Comparison of ENCODE assay signal across 8 mouse cellular contexts in the genomic region with DNA sequence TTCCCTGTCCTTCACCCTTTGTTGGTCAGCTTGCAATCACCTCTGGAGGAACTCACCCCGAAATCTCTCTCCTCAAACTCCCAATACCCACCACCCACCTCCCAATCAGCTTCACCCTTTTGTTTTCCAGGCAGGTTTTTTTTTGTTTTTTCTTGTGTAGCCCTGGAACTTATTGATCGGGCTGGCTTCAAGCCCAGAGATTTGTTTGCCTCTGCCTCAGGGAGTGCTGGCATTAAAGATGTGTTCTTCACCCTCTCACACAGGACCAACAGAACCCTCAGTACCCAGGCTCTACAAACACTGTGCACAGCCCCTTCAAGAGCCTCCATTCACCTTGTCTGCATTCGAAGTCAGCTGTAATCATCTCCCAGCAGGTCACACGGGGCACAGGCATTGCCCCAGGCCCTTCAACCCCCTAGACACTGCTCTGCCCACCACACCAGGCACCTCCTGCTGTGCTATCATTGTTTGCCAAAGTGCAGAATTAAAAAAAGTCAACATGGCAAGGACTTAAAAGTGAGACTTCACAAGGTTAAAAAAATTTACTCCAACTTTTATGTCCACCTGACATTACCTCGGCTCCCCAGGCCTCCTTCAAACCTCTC. TPM values are rescaled to one million over a fixed set of nuclear protein-coding genes. Genes with fewer than 3 reads are reported as not detected.
DNase-seq lines count a peak whose midpoint lies in the region; ATAC-seq lines count a peak whose summit lies in the region.

No protein-coding gene starts in this region.

- H3K9ac ChIP-seq in neural tube, embryonic 11.5 days (ENCODE audit: low read length): peak overlapping the region; percentile 99
- peak overlapping the region; percentile 99 for H3K9ac ChIP-seq in limb, embryonic 13.5 days
- H3K9ac ChIP-seq in stomach, embryonic 16.5 days (ENCODE audit: low read length): peak overlapping the region; percentile 98

- H3K27me3 ChIP-seq in neural tube, embryonic 11.5 days (ENCODE audit: control insufficient read depth, insufficient read depth, low read length): no peaks in the 10 kb centered on the region
- no peaks in the 10 kb centered on the region for H3K27me3 ChIP-seq in limb, embryonic 13.5 days
- no peaks in the 10 kb centered on the region for H3K27me3 ChIP-seq in stomach, embryonic 16.5 days (ENCODE audit: control insufficient read depth, insufficient read depth, low read length)

- H3K4me1 ChIP-seq in neural tube, embryonic 11.5 days (ENCODE audit: control insufficient read depth, insufficient read depth, low read length): peaks cover 43% of the 10 kb centered on the region
- peaks cover 63% of the 10 kb centered on the region for H3K4me1 ChIP-seq in limb, embryonic 13.5 days
- H3K4me1 ChIP-seq in stomach, embryonic 16.5 days (ENCODE audit: control insufficient read depth, insufficient read depth, low read length): peaks cover 46% of the 10 kb centered on the region

- no peak for ATAC-seq in neural tube, embryonic 11.5 days (ENCODE audit: insufficient read depth, low FRiP score, low TSS enrichment)
- no peak for ATAC-seq in limb, embryonic 13.5 days (ENCODE audit: low FRiP score, low read depth)
- no peak for ATAC-seq in stomach, embryonic 16.5 days (ENCODE audit: insufficient read depth, low FRiP score)

- no peaks in the 10 kb centered on the region for H3K9me3 ChIP-seq in neural tube, embryonic 11.5 days (ENCODE audit: control insufficient read depth, low read length)
- no peaks in the 10 kb centered on the region for H3K9me3 ChIP-seq in limb, embryonic 13.5 days
- no peaks in the 10 kb centered on the region for H3K9me3 ChIP-seq in stomach, embryonic 16.5 days (replicated peaks; ENCODE audit: control insufficient read depth, low read length)

- DNase-seq in adrenal gland, adult 2 months: peak; percentile 4
- no peak for DNase-seq in adrenal gland, postnatal 25 days
- no peak for DNase-seq in neural tube, embryonic 11.5 days (ENCODE audit: low spot score)
- DNase-seq in neural tube, embryonic 10.5 days (ENCODE audit: extremely low spot score, low spot score): no peak
- DNase-seq in gastrocnemius, postnatal 4 days (ENCODE audit: low spot score in 2 of 2): no peak
- no peak for DNase-seq in gastrocnemius, postnatal 14 days

- 0 out of 2 replicates have a peak overlapping the region, but pooled peaks have one; percentile 86 for H3K27ac ChIP-seq in neural tube, embryonic 11.5 days (ENCODE audit: low read depth, low read length)
- peak overlapping the region; percentile 95 for H3K27ac ChIP-seq in limb, embryonic 13.5 days
- peak overlapping the region; percentile 92 for H3K27ac ChIP-seq in stomach, embryonic 16.5 days (ENCODE audit: low read length)

- peaks cover 11% of the 10 kb centered on the region for H3K36me3 ChIP-seq in neural tube, embryonic 11.5 days (ENCODE audit: control insufficient read depth, insufficient read depth, low read length)
- peaks cover 57% of the 10 kb centered on the region for H3K36me3 ChIP-seq in limb, embryonic 13.5 days
- peaks cover 4% of the 10 kb centered on the region; the same call in 1 of the 2 replicates for H3K36me3 ChIP-seq in stomach, embryonic 16.5 days (ENCODE audit: control insufficient read depth, insufficient read depth, low read length)

- 38% methylated on average over 5 of the region's 5 CpGs for WGBS in neural tube, embryonic 11.5 days
- WGBS in limb, embryonic 13.5 days: 42% methylated on average over 5 of the region's 5 CpGs
- WGBS in stomach, embryonic 16.5 days: 31% methylated on average over 5 of the region's 5 CpGs

- peak overlapping the region; percentile 85 for H3K4me3 ChIP-seq in neural tube, embryonic 11.5 days (ENCODE audit: low read depth, low read length)
- peak overlapping the region; percentile 93 for H3K4me3 ChIP-seq in limb, embryonic 13.5 days
- peak overlapping the region; percentile 97 for H3K4me3 ChIP-seq in stomach, embryonic 16.5 days (replicated peaks; ENCODE audit: low read length)

- intact Hi-C loops in gastrocnemius, postnatal 14 days (cut with DNase I; ENCODE audit: low total_unique reads): no loop called here

- H3K4me2 ChIP-seq in neural tube, embryonic 11.5 days (ENCODE audit: low read depth): peak overlapping the region; percentile 99
- H3K4me2 ChIP-seq in limb, embryonic 13.5 days (replicated peaks): peak overlapping the region; percentile 99
- H3K4me2 ChIP-seq in stomach, embryonic 16.5 days (ENCODE audit: low read depth, low read length): peak overlapping the region; percentile 97

RNA-seq across cellular contexts. Expression of gene Vps52, which starts 1.5 kb away (rescaled TPM):
- 10 to 100 TPM; 52.8 to 55.1 TPM for total RNA-seq in adrenal gland, adult 2 months (2021)
- 88.4 and 107 TPM in 2 replicates for polyA plus RNA-seq in adrenal gland, adult 2 months (2012; rRNA removed)
- 57.4 and 70.0 TPM in 2 replicates for total RNA-seq in adrenal gland, postnatal 25 days (2021)
- 40.7 and 43.8 TPM in 2 replicates for polyA plus RNA-seq in neural tube, embryonic 11.5 days (2014; fragmentation: Nextera tagmentation; extraction: Ambion mirVana)
- 46.8 and 49.4 TPM in 2 replicates for polyA plus RNA-seq in limb, embryonic 13.5 days (2015; fragmentation: Nextera tagmentation; extraction: Ambion mirVana)
- 42.6 and 45.0 TPM in 2 replicates for polyA plus RNA-seq in stomach, embryonic 16.5 days (2015; fragmentation: Nextera tagmentation; extraction: Ambion mirVana)
- total RNA-seq in gastrocnemius, postnatal 4 days (2021): 10 to 100 TPM; 37.4 to 38.6 TPM
- 10 to 100 TPM; 30.5 to 33.1 TPM for total RNA-seq in gastrocnemius, postnatal 14 days (2021)

RNA-seq across cellular contexts. Expression of gene Rps18, which starts 1.7 kb away (rescaled TPM):
- total RNA-seq in adrenal gland, adult 2 months (2021): 100 to 1,000 TPM; 541 to 790 TPM
- 153 and 176 TPM in 2 replicates for polyA plus RNA-seq in adrenal gland, adult 2 months (2012; rRNA removed)
- total RNA-seq in adrenal gland, postnatal 25 days (2021): 630 and 736 TPM in 2 replicates
- 1,341 and 1,360 TPM in 2 replicates for polyA plus RNA-seq in neural tube, embryonic 11.5 days (2014; fragmentation: Nextera tagmentation; extraction: Ambion mirVana)
- 1,649 and 1,723 TPM in 2 replicates for polyA plus RNA-seq in limb, embryonic 13.5 days (2015; fragmentation: Nextera tagmentation; extraction: Ambion mirVana)
- 1,606 and 1,631 TPM in 2 replicates for polyA plus RNA-seq in stomach, embryonic 16.5 days (2015; fragmentation: Nextera tagmentation; extraction: Ambion mirVana)
- total RNA-seq in gastrocnemius, postnatal 4 days (2021): 100 to 1,000 TPM; 863 to 945 TPM
- 100 to 1,000 TPM; 464 to 543 TPM for total RNA-seq in gastrocnemius, postnatal 14 days (2021)

RNA-seq across cellular contexts. Expression of gene B3galt4, which starts 2.8 kb away (rescaled TPM):
- total RNA-seq in adrenal gland, adult 2 months (2021): 1 to 10 TPM; 4.0 to 6.5 TPM
- 21.2 and 21.3 TPM in 2 replicates for polyA plus RNA-seq in adrenal gland, adult 2 months (2012; rRNA removed)
- 8.5 and 8.9 TPM in 2 replicates for total RNA-seq in adrenal gland, postnatal 25 days (2021)
- polyA plus RNA-seq in neural tube, embryonic 11.5 days (2014; fragmentation: Nextera tagmentation; extraction: Ambion mirVana): 4.4 and 4.9 TPM in 2 replicates
- 8.0 and 9.2 TPM in 2 replicates for polyA plus RNA-seq in limb, embryonic 13.5 days (2015; fragmentation: Nextera tagmentation; extraction: Ambion mirVana)
- polyA plus RNA-seq in stomach, embryonic 16.5 days (2015; fragmentation: Nextera tagmentation; extraction: Ambion mirVana): 8.6 and 9.0 TPM in 2 replicates
- 1 to 10 TPM; 3.8 to 4.5 TPM for total RNA-seq in gastrocnemius, postnatal 4 days (2021)
- total RNA-seq in gastrocnemius, postnatal 14 days (2021): 1 to 10 TPM; 2.3 to 2.7 TPM

RNA-seq across cellular contexts. Expression of gene Wdr46, which starts 13.6 kb away (rescaled TPM):
- 10 to 100 TPM; 35.4 to 38.4 TPM for total RNA-seq in adrenal gland, adult 2 months (2021)
- polyA plus RNA-seq in adrenal gland, adult 2 months (2012; rRNA removed): 18.9 and 25.6 TPM in 2 replicates
- 38.7 and 40.4 TPM in 2 replicates for total RNA-seq in adrenal gland, postnatal 25 days (2021)
- 29.5 and 33.4 TPM in 2 replicates for polyA plus RNA-seq in neural tube, embryonic 11.5 days (2014; fragmentation: Nextera tagmentation; extraction: Ambion mirVana)
- polyA plus RNA-seq in limb, embryonic 13.5 days (2015; fragmentation: Nextera tagmentation; extraction: Ambion mirVana): 35.4 and 37.0 TPM in 2 replicates
- 19.0 and 23.1 TPM in 2 replicates for polyA plus RNA-seq in stomach, embryonic 16.5 days (2015; fragmentation: Nextera tagmentation; extraction: Ambion mirVana)
- 10 to 100 TPM; 18.8 to 20.0 TPM for total RNA-seq in gastrocnemius, postnatal 4 days (2021)
- 10 to 100 TPM; 11.1 to 12.3 TPM for total RNA-seq in gastrocnemius, postnatal 14 days (2021)

RNA-seq across cellular contexts. Expression of gene Pfdn6, which starts 13.9 kb away (rescaled TPM):
- 100 to 1,000 TPM in 1 of 2 experiments, 10 to 100 TPM in 1; 69.7 to 100 TPM for total RNA-seq in adrenal gland, adult 2 months (2021)
- polyA plus RNA-seq in adrenal gland, adult 2 months (2012; rRNA removed): 5.0 and 6.8 TPM in 2 replicates
- 101 and 102 TPM in 2 replicates for total RNA-seq in adrenal gland, postnatal 25 days (2021)
- polyA plus RNA-seq in neural tube, embryonic 11.5 days (2014; fragmentation: Nextera tagmentation; extraction: Ambion mirVana): 190 and 195 TPM in 2 replicates
- 167 and 171 TPM in 2 replicates for polyA plus RNA-seq in limb, embryonic 13.5 days (2015; fragmentation: Nextera tagmentation; extraction: Ambion mirVana)
- polyA plus RNA-seq in stomach, embryonic 16.5 days (2015; fragmentation: Nextera tagmentation; extraction: Ambion mirVana): 133 and 147 TPM in 2 replicates
- 10 to 100 TPM; 73.2 to 74.5 TPM for total RNA-seq in gastrocnemius, postnatal 4 days (2021)
- 10 to 100 TPM; 53.6 to 54.9 TPM for total RNA-seq in gastrocnemius, postnatal 14 days (2021)
